Mouse (Mus musculus) hindbrain, embryonic 14.5 days (tissue): ENCODE data around the gene Denr. TPM values are rescaled to one million over a fixed set of nuclear protein-coding genes. Genes with fewer than 3 reads are reported as not detected.

Source experiments
- ATAC-seq: fragments of 200-750 bp; cut with Nextera tagmentation; 2 replicates; pipeline ENCODE4 v1.8.0; 2017; ENCODE audit warnings: moderate number of reproducible peaks, mild to moderate bottlenecking, moderate TSS enrichment, moderate library complexity; ENCODE audit not compliant: low FRiP score
- DNase-seq: peaks from one replicate; pipeline ENCODE4 v3.0.0-alpha.2; 2015; ENCODE audit warnings: low spot score
- H3K27ac ChIP-seq: fragments of 300-500 bp; sonication (generic); 2 replicates; pipeline ENCODE4 v1.5.1; 2014; ENCODE audit warnings: mild to moderate bottlenecking, moderate library complexity
- H3K27me3 ChIP-seq: fragments of 300-500 bp; sonication (generic); 2 replicates; pipeline ENCODE4 v1.6.1; 2014; ENCODE audit warnings: mild to moderate bottlenecking, low read length, mixed read lengths; ENCODE audit not compliant: control insufficient read depth, insufficient read depth
- H3K36me3 ChIP-seq: fragments of 300-500 bp; sonication (generic); replicated peaks from 2 replicates; pipeline ENCODE4 v1.6.1; 2014; ENCODE audit not compliant: control insufficient read depth, insufficient read depth
- H3K4me1 ChIP-seq: fragments of 300-500 bp; sonication (generic); replicated peaks from 2 replicates; pipeline ENCODE4 v1.6.1; 2014; ENCODE audit warnings: antibody characterized with exemption, low read length, mixed read lengths; ENCODE audit not compliant: control insufficient read depth, insufficient read depth
- H3K4me2 ChIP-seq: fragments of 300-500 bp; sonication (generic); replicated peaks from 2 replicates; pipeline ENCODE4 v1.6.1; 2014; ENCODE audit warnings: mild to moderate bottlenecking, moderate library complexity
- H3K4me3 ChIP-seq: fragments of 300-500 bp; sonication (generic); replicated peaks from 2 replicates; pipeline ENCODE4 v1.5.1; 2014; ENCODE audit warnings: mild to moderate bottlenecking, low read length
- H3K9ac ChIP-seq: fragments of 300-500 bp; sonication (generic); 2 replicates; pipeline ENCODE4 v1.6.1; 2014
- H3K9me3 ChIP-seq: fragments of 300-500 bp; sonication (generic); 2 replicates; pipeline ENCODE4 v1.6.1; 2016; ENCODE audit warnings: low read length; ENCODE audit not compliant: control insufficient read depth
- WGBS: fragments of 180-500 bp; shearing (Covaris S2); extraction: QIAGEN DNeasy Blood & Tissue Kit; methylation state at CpG from one replicate; pipeline ENCODE4 v1.1.7; 2014; 5-methylcytosine and 5-hydroxymethylcytosine counted together
- polyA plus RNA-seq: library from polyadenylated mRNA; unstranded; fragments of >200 nt; fragmentation: Nextera tagmentation; extraction: Ambion mirVana; gene quantifications from 2 replicates; pipeline ENCODE4 v1.2.1, GENCODE M21; 2014

Denr gene
- polyA plus RNA-seq = 104 and 111 TPM in 2 replicates

- H3K36me3 ChIP-seq = peaks cover 36% of the 10 kb centered on the region
- H3K4me3 ChIP-seq = peak within 1 kb of the TSS; percentile 80
- H3K27ac ChIP-seq = peak within 1 kb of the TSS; percentile 74
- under 1% methylated on average over 61 of the region's 61 CpGs for WGBS
- H3K9ac ChIP-seq = peak within 1 kb of the TSS; percentile 94
- H3K4me1 ChIP-seq = peaks cover 15% of the 10 kb centered on the region
- H3K4me2 ChIP-seq = peak within 1 kb of the TSS; percentile 85
- DNase-seq = peak; percentile 99
- H3K27me3 ChIP-seq = no peaks in the 10 kb centered on the region
- no peaks in the 10 kb centered on the region for H3K9me3 ChIP-seq
- peak; percentile 95 for ATAC-seq
These were observed at the start of gene Denr for GRCm38 (mm10) chr5:123906976-123907630. Gene Denr, plus strand, starts transcription at chr5:123907175.

GRCm38 (mm10) chr5:123858798-123859197 is 48.2 kb upstream of the Denr start:
- Histone ChIP-seq H3K4me2 (no peak overlapping the region), H3K27ac (no peak overlapping the region), H3K4me3 (no peak overlapping the region), H3K27me3 (no peaks in the 10 kb centered on the region), H3K36me3 (no peaks in the 10 kb centered on the region), H3K9me3 (no peaks in the 10 kb centered on the region), H3K9ac (no peak overlapping the region), H3K4me1 (no peaks in the 10 kb centered on the region)
- DNase-seq = no peak
- no peak for ATAC-seq
- WGBS = 88% methylated on average over 11 of the region's 11 CpGs

- Histone ChIP-seq H3K27me3 (no peaks in the 10 kb centered on the region), H3K4me3 (no peak overlapping the region), H3K4me2 (no peak overlapping the region), H3K9me3 (no peaks in the 10 kb centered on the region), H3K36me3 (no peaks in the 10 kb centered on the region), H3K4me1 (no peaks in the 10 kb centered on the region), H3K27ac (no peak overlapping the region), H3K9ac (no peak overlapping the region)
- WGBS = 86% methylated on average over 15 of the region's 15 CpGs
- DNase-seq (no peak), ATAC-seq (no peak)
These were observed 44.3 kb upstream of the Denr start for GRCm38 (mm10) chr5:123862374-123863350.

- Histone ChIP-seq H3K4me3 (no peak overlapping the region), H3K36me3 (no peaks in the 10 kb centered on the region), H3K9ac (no peak overlapping the region), H3K27ac (no peak overlapping the region), H3K9me3 (no peaks in the 10 kb centered on the region), H3K4me1 (no peaks in the 10 kb centered on the region), H3K4me2 (no peak overlapping the region), H3K27me3 (no peaks in the 10 kb centered on the region)
- DNase-seq = no peak
- no peak for ATAC-seq
- 91% methylated on average over 14 of the region's 14 CpGs for WGBS
These were observed 43.0 kb upstream of the Denr start for GRCm38 (mm10) chr5:123863934-123864333.

GRCm38 (mm10) chr5:123865365-123865764 is 41.6 kb upstream of the Denr start, which contains the start of gene Hcar2:
Gene Hcar2, minus strand, starts transcription at chr5:123865499.
- H3K9ac ChIP-seq = no peak within 1 kb of the TSS
- no peaks in the 10 kb centered on the region for H3K4me1 ChIP-seq
- H3K36me3 ChIP-seq = no peaks in the 10 kb centered on the region
- H3K4me3 ChIP-seq = no peak within 1 kb of the TSS
- H3K9me3 ChIP-seq = no peaks in the 10 kb centered on the region
- no peak for DNase-seq
- H3K27ac ChIP-seq = no peak within 1 kb of the TSS
- H3K27me3 ChIP-seq = no peaks in the 10 kb centered on the region
- no peak for ATAC-seq
- H3K4me2 ChIP-seq = no peak within 1 kb of the TSS
- WGBS = 82% methylated on average over 12 of the region's 12 CpGs

GRCm38 (mm10) chr5:123866457-123866856 is 40.5 kb upstream of the Denr start:
- H3K27ac ChIP-seq = no peak overlapping the region
- DNase-seq = no peak
- H3K9me3 ChIP-seq = no peaks in the 10 kb centered on the region
- H3K27me3 ChIP-seq = no peaks in the 10 kb centered on the region
- H3K4me3 ChIP-seq = no peak overlapping the region
- no peak for ATAC-seq
- no peaks in the 10 kb centered on the region for H3K36me3 ChIP-seq
- H3K4me2 ChIP-seq = no peak overlapping the region
- no peaks in the 10 kb centered on the region for H3K4me1 ChIP-seq
- 88% methylated on average over 4 of the region's 4 CpGs for WGBS
- no peak overlapping the region for H3K9ac ChIP-seq

GRCm38 (mm10) chr5:123869615-123870014 is 37.4 kb upstream of the Denr start:
- no peak overlapping the region for H3K9ac ChIP-seq
- ATAC-seq (no peak), DNase-seq (no peak)
- no peaks in the 10 kb centered on the region for H3K27me3 ChIP-seq
- H3K36me3 ChIP-seq = no peaks in the 10 kb centered on the region
- H3K27ac ChIP-seq = no peak overlapping the region
- H3K9me3 ChIP-seq = no peaks in the 10 kb centered on the region
- H3K4me2 ChIP-seq = no peak overlapping the region
- no peaks in the 10 kb centered on the region for H3K4me1 ChIP-seq
- H3K4me3 ChIP-seq = no peak overlapping the region
- WGBS = 84% methylated on average over 4 of the region's 4 CpGs

- 90% methylated on average over 5 of the region's 5 CpGs for WGBS
These were observed 32.8 kb upstream of the Denr start for GRCm38 (mm10) chr5:123874177-123874576.

GRCm38 (mm10) chr5:123878056-123878455 is 28.9 kb upstream of the Denr start:
- DNase-seq = no peak
- H3K9me3 ChIP-seq = no peaks in the 10 kb centered on the region
- H3K4me1 ChIP-seq = no peaks in the 10 kb centered on the region
- 76% methylated on average over 14 of the region's 14 CpGs for WGBS
- H3K9ac ChIP-seq = no peak overlapping the region
- ATAC-seq = no peak
- no peaks in the 10 kb centered on the region for H3K27me3 ChIP-seq
- H3K27ac ChIP-seq = no peak overlapping the region
- no peaks in the 10 kb centered on the region for H3K36me3 ChIP-seq
- H3K4me2 ChIP-seq = no peak overlapping the region
- H3K4me3 ChIP-seq = no peak overlapping the region

More at GRCm38 (mm10) chr5:123874177-123874576, 32.8 kb upstream of the Denr start:
- Histone ChIP-seq H3K4me2 (no peak overlapping the region), H3K4me1 (no peaks in the 10 kb centered on the region), H3K9ac (no peak overlapping the region), H3K36me3 (no peaks in the 10 kb centered on the region), H3K9me3 (no peaks in the 10 kb centered on the region), H3K27me3 (no peaks in the 10 kb centered on the region), H3K27ac (no peak overlapping the region), H3K4me3 (no peak overlapping the region)
- no peak for DNase-seq
- ATAC-seq = no peak
